Mouse (Mus musculus): ENCODE measurements around the gene Zfp768. TPM values are rescaled to one million over a fixed set of nuclear protein-coding genes. Genes with fewer than 3 reads are reported as not detected.
"Not testable (repeated sequence)": the region's sequence is repeated elsewhere in the genome, so short reads cannot be mapped to it uniquely, and the experiment has no call there.

Gene Zfp768
- polyA plus RNA-seq, 1 experiment from 2014 or later: 16.5 TPM

DNA sequence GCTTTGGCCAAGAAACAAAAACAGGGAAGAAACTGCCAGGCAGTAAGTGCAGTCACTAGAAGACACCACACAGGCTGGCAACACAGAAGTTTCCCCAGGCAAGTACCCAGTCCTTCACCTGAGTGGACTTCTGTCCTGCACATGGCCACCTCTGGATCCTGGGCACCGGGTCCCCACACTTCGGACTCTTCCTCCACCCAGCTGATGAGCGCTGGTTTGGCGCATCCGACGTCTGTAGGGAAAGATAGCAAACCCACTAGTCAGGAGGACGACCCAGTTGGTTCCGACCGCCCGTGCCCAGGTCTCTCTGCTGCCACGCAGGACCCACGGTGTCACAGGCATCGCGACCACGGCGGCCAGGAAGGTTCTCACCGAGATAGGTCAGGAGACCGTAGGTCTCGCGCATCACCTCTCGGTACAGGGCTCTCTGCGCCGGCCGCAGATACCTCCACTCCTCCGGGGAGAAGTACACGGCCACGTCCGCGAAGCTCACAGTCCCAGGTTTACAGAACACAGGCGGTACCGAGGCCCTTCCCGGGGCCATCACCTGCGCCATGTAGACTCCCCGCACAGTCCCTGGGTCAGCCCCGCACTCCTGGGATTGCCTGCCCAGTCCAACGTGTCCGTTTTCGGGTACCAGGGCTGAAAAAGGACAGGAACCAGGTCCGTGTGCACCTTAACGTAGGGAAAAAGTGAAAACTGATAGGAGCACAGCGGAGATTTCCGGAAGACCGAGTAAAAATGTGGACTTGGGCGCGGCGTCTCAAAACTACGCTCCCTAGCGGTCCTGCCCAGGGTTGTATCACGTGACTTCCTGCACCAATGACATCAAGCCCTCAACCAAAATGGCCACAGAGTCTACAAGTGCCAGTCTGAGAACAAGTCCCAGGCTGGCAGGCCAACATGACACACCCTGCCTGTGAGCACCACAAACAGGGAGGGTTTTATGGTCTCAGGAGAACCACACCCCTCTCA lies 30.2 kb upstream of the Zfp768 start, which contains the start of gene Zfp747:
TSS of gene Zfp747 (minus strand) at position 780 of the 975 bp plus-strand sequence.
- H3K27me3 ChIP-seq (replicated peaks); H3K9me3 ChIP-seq; H3K4me1 ChIP-seq: not testable (repeated sequence)
- 1% methylated on average over 49 of the region's 49 CpGs for WGBS
- Histone ChIP-seq H3K4me2 (peak within 1 kb of the TSS; percentile 82), H3K9ac (peak within 1 kb of the TSS; percentile 83), H3K27ac (replicated peaks) (peak within 1 kb of the TSS; percentile 17; the same call in 1 of the 2 replicates), H3K36me3 (peaks cover 21% of the 10 kb centered on the region), H3K4me3 (peak within 1 kb of the TSS; percentile 62)
- peak; percentile 92 for ATAC-seq (ENCODE audit: extremely low read depth, insufficient number of reproducible peaks, low FRiP score, low TSS enrichment)

DNA sequence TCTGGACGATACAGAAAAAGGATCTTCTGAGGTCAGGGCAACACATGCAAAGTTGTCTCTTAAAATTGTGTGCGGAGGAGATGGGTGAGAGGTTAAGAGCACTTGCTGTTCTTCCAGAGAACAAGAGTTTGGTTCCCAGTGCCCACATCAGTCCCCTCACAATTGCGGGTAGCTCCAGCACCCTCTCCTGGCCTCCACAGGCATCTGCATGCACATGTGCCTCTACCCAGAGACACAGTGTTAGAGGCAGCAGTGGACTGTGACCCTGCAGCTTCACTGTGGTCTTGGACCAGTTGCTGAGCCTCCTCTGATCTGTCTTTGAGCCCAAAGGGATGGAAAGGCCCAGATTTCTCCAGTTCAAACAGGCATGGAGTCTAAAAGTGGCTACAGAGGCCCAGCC lies 26.5 kb upstream of the Zfp768 start:
- not testable (repeated sequence) for H3K9ac ChIP-seq; ATAC-seq (ENCODE audit: extremely low read depth, insufficient number of reproducible peaks, low FRiP score, low TSS enrichment); H3K27ac ChIP-seq (replicated peaks); H3K4me3 ChIP-seq; H3K4me2 ChIP-seq; H3K27me3 ChIP-seq (replicated peaks); H3K9me3 ChIP-seq; H3K4me1 ChIP-seq
- 76% methylated on average over 3 of the region's 3 CpGs for WGBS
- peaks cover 21% of the 10 kb centered on the region for H3K36me3 ChIP-seq

GRCm38 (mm10) chr7:127371213-127371612 lies 25.8 kb upstream of the Zfp768 start:
- 59% methylated on average over 2 of the region's 2 CpGs for WGBS
- no peak overlapping the region for H3K9ac ChIP-seq
- peaks cover 5% of the 10 kb centered on the region for H3K4me1 ChIP-seq
- H3K36me3 ChIP-seq: peaks cover 21% of the 10 kb centered on the region
- H3K4me3 ChIP-seq: no peak overlapping the region
- no peak for ATAC-seq (ENCODE audit: extremely low read depth, insufficient number of reproducible peaks, low FRiP score, low TSS enrichment)
- no peak overlapping the region for H3K4me2 ChIP-seq
- H3K27ac ChIP-seq (replicated peaks): no peak overlapping the region
- H3K27me3 ChIP-seq (replicated peaks): no peaks in the 10 kb centered on the region
- no peaks in the 10 kb centered on the region for H3K9me3 ChIP-seq

- ATAC-seq (ENCODE audit: extremely low read depth, insufficient number of reproducible peaks, low FRiP score, low TSS enrichment): no peak
- H3K9me3 ChIP-seq: no peaks in the 10 kb centered on the region
- WGBS: 60% methylated on average over 3 of the region's 3 CpGs
These were observed 20.9 kb upstream of the Zfp768 start for GRCm38 (mm10) chr7:127366249-127366648.

GRCm38 (mm10) chr7:127364166-127364565 lies 18.8 kb upstream of the Zfp768 start:
- H3K27ac ChIP-seq (replicated peaks): no peak overlapping the region
- H3K4me2 ChIP-seq: peak overlapping the region; percentile 89
- H3K4me1 ChIP-seq: peaks cover 9% of the 10 kb centered on the region
- H3K4me3 ChIP-seq: peak overlapping the region; percentile 54
- WGBS: 57% methylated on average over 4 of the region's 4 CpGs
- no peaks in the 10 kb centered on the region for H3K9me3 ChIP-seq
- no peak for ATAC-seq (ENCODE audit: extremely low read depth, insufficient number of reproducible peaks, low FRiP score, low TSS enrichment)
- H3K36me3 ChIP-seq: no peaks in the 10 kb centered on the region
- H3K9ac ChIP-seq: peak overlapping the region; percentile 79; the same call in 1 of the 2 replicates
- peaks cover 40% of the 10 kb centered on the region for H3K27me3 ChIP-seq (replicated peaks)

More at GRCm38 (mm10) chr7:127366249-127366648, 20.9 kb upstream of the Zfp768 start:
- Histone ChIP-seq H3K27me3 (replicated peaks) (peaks cover 21% of the 10 kb centered on the region), H3K4me1 (peaks cover 9% of the 10 kb centered on the region), H3K9ac (no peak overlapping the region), H3K36me3 (no peaks in the 10 kb centered on the region), H3K27ac (replicated peaks) (no peak overlapping the region), H3K4me2 (no peak overlapping the region), H3K4me3 (no peak overlapping the region)

DNA sequence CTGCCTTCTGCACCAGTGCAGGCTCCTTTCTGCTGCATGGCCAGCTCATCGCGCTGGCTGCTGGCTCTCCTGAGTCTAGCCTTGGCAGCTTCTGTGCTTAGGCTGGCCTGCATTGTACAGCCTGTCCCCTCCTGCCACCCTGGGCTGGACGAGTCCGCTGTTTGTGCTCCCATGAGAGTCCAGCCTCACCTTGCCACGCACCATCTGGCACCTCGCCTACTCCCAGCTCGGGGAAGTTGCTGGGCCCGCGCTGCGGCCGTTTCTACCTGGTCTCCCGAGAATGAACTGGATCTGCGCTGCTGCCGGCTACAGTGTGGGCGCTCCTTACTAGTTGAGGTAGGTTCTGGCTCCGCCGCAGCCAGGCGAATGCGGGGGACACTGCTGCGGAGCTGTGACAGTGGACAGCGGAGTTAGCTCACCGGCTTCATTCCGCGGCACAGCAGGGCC lies 18.1 kb upstream of the Zfp768 start:
- no peaks in the 10 kb centered on the region for H3K9me3 ChIP-seq
- peak overlapping the region; percentile 79 for H3K9ac ChIP-seq
- peak overlapping the region; percentile 54 for H3K4me3 ChIP-seq
- no peak for ATAC-seq (ENCODE audit: extremely low read depth, insufficient number of reproducible peaks, low FRiP score, low TSS enrichment)
- WGBS: 2% methylated on average over 24 of the region's 24 CpGs
- no peak overlapping the region for H3K27ac ChIP-seq (replicated peaks)
- peak overlapping the region; percentile 89 for H3K4me2 ChIP-seq
- peaks cover 9% of the 10 kb centered on the region for H3K4me1 ChIP-seq
- H3K27me3 ChIP-seq (replicated peaks): peaks cover 44% of the 10 kb centered on the region
- no peaks in the 10 kb centered on the region for H3K36me3 ChIP-seq

GRCm38 (mm10) chr7:127362418-127362817 lies 17.0 kb upstream of the Zfp768 start:
- Histone ChIP-seq H3K9ac (0 out of 2 replicates have a peak overlapping the region, but pooled peaks have one; percentile 28), H3K4me2 (peak overlapping the region; percentile 56), H3K27me3 (replicated peaks) (peaks cover 55% of the 10 kb centered on the region), H3K4me3 (peak overlapping the region; percentile 41)
- not testable (repeated sequence) for H3K27ac ChIP-seq (replicated peaks); H3K4me1 ChIP-seq; H3K36me3 ChIP-seq; H3K9me3 ChIP-seq; ATAC-seq (ENCODE audit: extremely low read depth, insufficient number of reproducible peaks, low FRiP score, low TSS enrichment)
- 21% methylated on average over 13 of the region's 13 CpGs for WGBS

GRCm38 (mm10) chr7:127361449-127361848 lies 16.1 kb upstream of the Zfp768 start:
- Histone ChIP-seq H3K36me3 (no peaks in the 10 kb centered on the region), H3K27ac (replicated peaks) (no peak overlapping the region), H3K27me3 (replicated peaks) (peaks cover 62% of the 10 kb centered on the region), H3K4me2 (no peak overlapping the region), H3K9ac (no peak overlapping the region), H3K4me1 (peaks cover 9% of the 10 kb centered on the region), H3K9me3 (no peaks in the 10 kb centered on the region), H3K4me3 (no peak overlapping the region)
- no peak for ATAC-seq (ENCODE audit: extremely low read depth, insufficient number of reproducible peaks, low FRiP score, low TSS enrichment)
- 53% methylated on average over 12 of the region's 13 CpGs for WGBS

- H3K4me2 ChIP-seq: no peak overlapping the region
- no peaks in the 10 kb centered on the region for H3K36me3 ChIP-seq
- no peak overlapping the region for H3K4me3 ChIP-seq
- peaks cover 68% of the 10 kb centered on the region for H3K27me3 ChIP-seq (replicated peaks)
- H3K27ac ChIP-seq (replicated peaks): no peak overlapping the region
- H3K4me1 ChIP-seq: peaks cover 9% of the 10 kb centered on the region
- no peaks in the 10 kb centered on the region for H3K9me3 ChIP-seq
- no peak for ATAC-seq (ENCODE audit: extremely low read depth, insufficient number of reproducible peaks, low FRiP score, low TSS enrichment)
- WGBS: 62% methylated on average over 4 of the region's 4 CpGs
- no peak overlapping the region for H3K9ac ChIP-seq
These were observed 14.9 kb upstream of the Zfp768 start for GRCm38 (mm10) chr7:127360265-127360664.

GRCm38 (mm10) chr7:127358472-127358871 lies 13.1 kb upstream of the Zfp768 start:
- Histone ChIP-seq H3K27me3 (replicated peaks) (peaks cover 58% of the 10 kb centered on the region), H3K36me3 (no peaks in the 10 kb centered on the region), H3K9me3 (no peaks in the 10 kb centered on the region), H3K4me2 (no peak overlapping the region), H3K4me3 (no peak overlapping the region), H3K4me1 (peaks cover 3% of the 10 kb centered on the region), H3K27ac (replicated peaks) (no peak overlapping the region), H3K9ac (no peak overlapping the region)
- WGBS: 54% methylated on average over 4 of the region's 4 CpGs
- no peak for ATAC-seq (ENCODE audit: extremely low read depth, insufficient number of reproducible peaks, low FRiP score, low TSS enrichment)

- no peak overlapping the region for H3K4me2 ChIP-seq
- no peaks in the 10 kb centered on the region for H3K9me3 ChIP-seq
- H3K9ac ChIP-seq: no peak overlapping the region
- 59% methylated on average over 2 of the region's 2 CpGs for WGBS
- H3K4me3 ChIP-seq: no peak overlapping the region
- H3K27me3 ChIP-seq (replicated peaks): peaks cover 55% of the 10 kb centered on the region
- no peak overlapping the region for H3K27ac ChIP-seq (replicated peaks)
- ATAC-seq (ENCODE audit: extremely low read depth, insufficient number of reproducible peaks, low FRiP score, low TSS enrichment): no peak
- H3K4me1 ChIP-seq: no peaks in the 10 kb centered on the region
- no peaks in the 10 kb centered on the region for H3K36me3 ChIP-seq
These were observed 12.5 kb upstream of the Zfp768 start for GRCm38 (mm10) chr7:127357871-127358270.

Data from heart, embryonic 13.5 days (tissue).